Mouse (Mus musculus): ENCODE measurements around the gene Map1lc3b. TPM values are rescaled to one million over a fixed set of nuclear protein-coding genes. Genes with fewer than 3 reads are reported as not detected.
A peak's percentile ranks its signal among the peaks of the same experiment; 100 is the strongest.

Map1lc3b gene
- polyA plus RNA-seq, 1 experiment: 128 TPM

GRCm38 (mm10) chr8:121602860-121603259 is 12.7 kb downstream of the Map1lc3b start:
- DNase-seq (ENCODE audit: extremely low spot score in 1 of 2, low spot score in 1 of 2): peak; percentile 50 to 89

DNA sequence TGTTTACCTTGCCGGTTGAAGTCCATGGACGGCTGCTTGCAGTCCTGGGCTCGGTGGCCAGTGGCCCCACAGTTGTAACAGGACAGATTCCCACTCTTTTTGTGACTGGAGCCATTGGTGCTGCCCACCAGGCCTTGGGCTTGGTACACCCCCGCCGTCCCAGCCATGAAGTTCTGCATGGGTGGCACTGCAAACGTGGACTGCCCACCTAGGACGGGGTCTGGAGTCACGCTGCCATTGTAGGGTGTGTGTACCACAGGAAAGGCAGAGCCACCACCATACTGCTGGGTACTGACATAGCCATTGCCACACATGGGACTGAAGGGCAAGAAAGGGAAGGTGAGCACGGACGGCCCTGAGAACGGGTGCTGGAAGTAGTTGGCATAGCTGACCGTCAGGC is 13.6 kb downstream of the Map1lc3b start:
- no peak for DNase-seq (ENCODE audit: extremely low spot score in 1 of 2, low spot score in 1 of 2)

DNA sequence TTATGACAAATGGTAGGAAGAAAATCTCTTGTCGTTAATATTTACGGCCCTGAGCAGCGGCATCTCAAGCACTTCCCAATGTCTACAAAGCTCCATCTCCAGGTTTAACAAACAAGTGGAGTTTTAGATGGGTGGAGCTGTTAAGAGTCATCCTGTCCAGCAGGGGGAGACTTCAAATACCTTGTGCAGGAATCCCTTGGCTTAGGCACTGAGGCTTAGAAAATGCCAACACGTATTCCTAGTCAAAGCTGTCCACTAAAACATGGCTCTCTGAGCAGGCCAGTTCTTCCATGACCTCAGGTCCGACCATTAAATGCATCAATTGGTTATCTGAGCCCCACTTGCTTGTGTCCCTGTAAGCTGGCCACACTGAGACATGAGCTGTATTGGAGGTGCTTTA is 17.5 kb downstream of the Map1lc3b start:
- DNase-seq (ENCODE audit: extremely low spot score in 1 of 2, low spot score in 1 of 2): no peak

GRCm38 (mm10) chr8:121609251-121609650 is 19.1 kb downstream of the Map1lc3b start:
- DNase-seq (ENCODE audit: extremely low spot score in 1 of 2, low spot score in 1 of 2): no peak

GRCm38 (mm10) chr8:121609916-121610315 is 19.8 kb downstream of the Map1lc3b start:
- no peak for DNase-seq (ENCODE audit: extremely low spot score in 1 of 2, low spot score in 1 of 2)

DNA sequence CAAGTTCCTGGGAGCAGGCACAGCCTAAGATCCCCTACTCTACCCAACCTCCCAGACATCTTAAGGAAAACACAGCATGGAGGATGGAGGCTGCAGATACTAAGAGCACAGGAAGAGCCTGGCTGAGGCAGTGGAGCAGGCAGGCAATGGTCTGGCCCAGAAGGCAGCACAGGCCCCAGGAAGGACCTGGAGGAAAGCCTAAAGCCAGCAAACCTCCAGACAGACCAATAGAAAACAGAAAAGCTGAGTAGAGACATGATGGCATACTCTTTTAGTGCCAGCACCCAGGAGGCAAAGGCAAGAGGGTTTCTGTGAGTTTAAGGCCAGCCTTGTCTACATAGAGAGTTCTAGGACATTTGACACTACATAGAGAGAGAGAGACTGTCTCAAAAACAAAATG is 23.3 kb downstream of the Map1lc3b start:
- DNase-seq (ENCODE audit: extremely low spot score in 1 of 2, low spot score in 1 of 2): no peak

DNA sequence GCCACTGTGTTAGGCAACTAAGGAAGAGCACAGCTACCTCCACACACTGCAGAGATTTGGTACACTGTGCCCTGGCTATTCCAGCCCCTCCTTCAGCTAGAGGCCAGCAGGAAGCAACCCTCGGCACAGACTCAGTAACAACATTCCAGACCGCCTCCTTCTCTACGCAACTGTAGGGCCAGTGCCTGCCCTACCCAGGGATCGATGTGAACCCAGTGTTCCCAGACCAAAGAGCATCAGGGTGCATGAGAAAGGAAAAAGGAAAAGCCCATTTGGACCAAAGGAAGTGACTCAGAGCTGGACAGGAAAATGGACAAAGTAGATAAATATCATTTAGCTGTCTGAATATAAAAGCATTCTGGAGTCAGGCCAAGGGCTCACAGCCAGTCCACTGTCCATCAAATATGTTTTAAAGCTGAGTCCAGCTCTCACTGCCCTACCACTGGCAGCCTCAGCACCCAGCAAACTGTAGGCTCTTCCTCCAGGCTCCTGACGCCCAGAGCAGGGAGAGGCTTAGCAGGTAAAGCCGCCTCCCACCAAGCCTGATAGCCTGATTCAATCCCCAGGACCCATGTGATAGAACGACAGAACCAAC is 29.3 kb downstream of the Map1lc3b start:
- no peak for DNase-seq (ENCODE audit: extremely low spot score in 1 of 2, low spot score in 1 of 2)

DNA sequence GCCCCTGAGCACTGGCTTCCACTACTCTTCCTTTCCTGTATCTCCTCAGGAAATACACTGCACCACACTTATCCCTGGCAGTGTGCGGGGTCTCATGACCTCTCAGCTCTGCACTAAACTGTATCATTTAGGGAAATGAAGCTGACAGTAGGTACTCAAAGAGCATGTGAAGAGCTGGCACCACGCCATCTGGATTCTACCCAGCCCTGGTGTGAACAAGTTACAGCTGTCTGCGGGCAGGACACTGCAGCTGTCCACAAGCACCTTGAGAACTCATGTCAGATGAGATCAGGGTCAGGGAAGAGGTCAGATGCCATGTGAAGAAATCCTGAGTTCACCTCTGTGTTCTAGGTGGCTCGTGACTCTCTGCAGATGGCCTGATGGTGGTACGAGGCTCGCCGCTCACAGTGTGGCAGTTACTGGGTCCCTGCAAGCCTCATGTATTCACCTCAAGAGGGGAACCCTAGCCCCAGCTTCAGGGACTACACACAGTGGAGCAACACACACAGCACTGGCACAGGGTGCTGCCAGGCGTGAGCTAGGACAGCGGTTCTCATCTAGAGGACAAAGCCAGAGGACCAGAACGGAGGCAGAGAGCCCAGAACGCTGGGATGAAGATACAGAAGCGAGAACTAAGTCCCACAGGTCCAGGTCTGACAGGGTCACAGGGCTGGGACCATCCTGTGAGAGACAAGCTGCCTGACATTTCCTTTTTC is 30.8 kb downstream of the Map1lc3b start:
- no peak for DNase-seq (ENCODE audit: extremely low spot score in 1 of 2, low spot score in 1 of 2)

- no peak for DNase-seq (ENCODE audit: extremely low spot score in 1 of 2, low spot score in 1 of 2)
Observed at GRCm38 (mm10) chr8:121621879-121622278, 31.7 kb downstream of the Map1lc3b start.

- no peak for DNase-seq (ENCODE audit: extremely low spot score in 1 of 2, low spot score in 1 of 2)
Observed at GRCm38 (mm10) chr8:121623043-121623442, 32.9 kb downstream of the Map1lc3b start.

- no peak for DNase-seq (ENCODE audit: extremely low spot score in 1 of 2, low spot score in 1 of 2)
Observed at GRCm38 (mm10) chr8:121628681-121629080, 38.5 kb downstream of the Map1lc3b start.

DNA sequence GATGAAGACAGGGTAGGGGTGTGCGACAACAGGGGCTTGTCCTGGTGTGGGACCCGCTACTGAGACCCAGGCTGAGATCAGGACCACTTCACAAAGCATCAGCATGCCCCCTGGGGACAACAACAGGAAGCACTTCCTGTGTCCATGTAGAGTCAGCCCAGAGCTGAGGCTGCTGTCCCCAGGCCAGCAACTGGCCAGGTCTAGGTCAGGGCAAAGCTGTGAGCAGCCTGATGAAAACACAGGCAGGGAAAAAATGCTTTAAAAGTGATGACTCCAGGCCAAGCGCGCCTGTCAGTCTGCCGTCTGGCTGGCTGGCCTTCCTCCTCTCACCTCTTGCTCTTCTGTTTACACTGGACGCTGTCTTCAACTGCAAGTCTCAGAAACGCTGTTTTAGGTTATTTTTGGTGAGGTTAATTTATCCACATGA is 41.5 kb downstream of the Map1lc3b start:
- no peak for DNase-seq (ENCODE audit: extremely low spot score in 1 of 2, low spot score in 1 of 2)

DNA sequence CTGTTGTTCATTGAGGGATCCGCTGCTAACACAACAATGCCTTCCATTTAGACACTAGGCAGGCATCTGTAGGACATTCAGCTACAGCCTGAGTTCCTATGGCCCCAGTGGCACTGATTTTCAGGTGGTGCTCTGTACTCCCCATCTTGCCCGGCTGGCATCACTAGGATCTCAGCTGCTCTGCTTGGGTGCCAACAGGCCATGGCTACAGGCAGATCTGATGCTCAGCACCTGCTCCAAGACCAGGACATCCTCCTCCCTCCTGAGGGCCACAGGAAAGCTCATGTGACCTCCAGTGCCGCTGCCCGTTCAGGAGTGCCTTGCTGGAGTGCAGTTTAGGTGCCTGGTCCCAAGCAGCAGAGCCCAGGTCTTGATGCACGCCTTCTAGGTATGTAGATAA is 42.2 kb downstream of the Map1lc3b start:
- no peak for DNase-seq (ENCODE audit: extremely low spot score in 1 of 2, low spot score in 1 of 2)

GRCm38 (mm10) chr8:121635534-121635933 is 45.4 kb downstream of the Map1lc3b start:
- no peak for DNase-seq (ENCODE audit: extremely low spot score in 1 of 2, low spot score in 1 of 2)

DNA sequence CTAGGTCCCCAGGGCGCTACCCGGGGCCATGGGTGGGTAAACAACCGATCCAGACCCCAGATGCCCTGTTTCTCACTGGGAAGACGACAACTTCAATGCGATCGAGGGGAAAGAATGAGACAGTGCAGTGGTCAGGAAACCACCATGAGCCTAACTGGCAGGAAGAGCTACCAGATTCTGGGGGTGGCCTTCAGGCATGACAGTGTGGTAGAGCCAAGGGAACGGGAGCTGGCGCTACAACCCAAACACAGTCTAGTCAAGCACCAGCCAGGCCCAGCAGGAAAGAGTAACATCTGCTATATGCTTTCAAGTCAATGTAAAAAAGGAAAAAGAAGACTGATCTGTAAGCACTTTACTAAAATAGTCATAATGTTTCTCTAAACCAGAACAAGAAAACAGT is 46.0 kb downstream of the Map1lc3b start:
- DNase-seq (ENCODE audit: extremely low spot score in 1 of 2, low spot score in 1 of 2): no peak

- no peak for DNase-seq (ENCODE audit: extremely low spot score in 1 of 2, low spot score in 1 of 2)
Observed at GRCm38 (mm10) chr8:121642804-121643203, 52.6 kb downstream of the Map1lc3b start.

GRCm38 (mm10) chr8:121643384-121643783 is 53.2 kb downstream of the Map1lc3b start:
- DNase-seq (ENCODE audit: extremely low spot score in 1 of 2, low spot score in 1 of 2): no peak

DNA sequence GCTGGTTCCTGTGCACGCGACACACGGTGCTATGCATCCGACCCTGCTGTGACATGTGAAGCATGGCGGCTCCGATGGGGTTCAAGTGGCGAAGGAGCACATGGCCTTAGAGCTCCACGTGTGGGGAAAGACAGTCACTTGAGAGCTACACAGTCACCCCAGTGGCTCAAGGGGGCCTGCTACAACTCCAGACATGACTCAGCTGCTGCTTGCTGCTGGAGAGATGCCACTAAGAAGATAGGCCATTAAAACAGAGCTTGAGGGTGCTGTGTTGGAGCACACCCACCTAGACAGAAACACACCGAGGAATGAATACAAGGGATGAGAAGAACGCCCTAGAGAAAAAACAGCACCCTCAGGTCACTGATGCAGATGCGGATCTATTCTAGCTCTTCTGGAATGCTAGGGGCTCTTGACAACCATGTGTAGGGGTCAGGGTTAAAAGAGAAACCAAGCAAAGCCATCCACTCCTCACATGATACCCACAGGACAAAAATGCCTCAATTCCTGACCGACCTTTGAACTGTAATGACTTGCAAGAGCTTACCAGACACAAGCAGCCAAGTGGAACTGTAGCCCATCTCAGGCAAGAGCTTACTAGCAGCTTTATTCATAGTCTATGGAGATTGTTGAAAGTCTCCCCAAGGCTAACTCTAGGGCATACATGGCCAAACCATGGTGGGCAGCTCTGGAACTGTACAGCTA is 57.5 kb downstream of the Map1lc3b start:
- no peak for DNase-seq (ENCODE audit: extremely low spot score in 1 of 2, low spot score in 1 of 2)
